Mouse (Mus musculus) hematopoietic multipotent progenitor cell, adult 10-12 weeks (in vitro differentiated cells): ENCODE results near the gene Olfr361. TPM values are rescaled to one million over a fixed set of nuclear protein-coding genes. Genes with fewer than 3 reads are reported as not detected.

Experiments
- polyA plus RNA-seq: library from polyadenylated mRNA; stranded (reverse); fragments of >175 nt; gene quantifications from 2 replicates; pipeline ENCODE4 v1.2.3, GENCODE M21; 2012; ENCODE audit warnings: low replicate concordance

Gene Olfr361
- polyA plus RNA-seq = not detected in 2 replicates

GRCm38 (mm10) chr2:37089190-37089589 is at the start of gene Olfr361:
Gene Olfr361, minus strand, starts transcription at chr2:37089290.

GRCm38 (mm10) chr2:37117810-37118209 is 28.7 kb upstream of the Olfr361 start, which contains the start of gene Olfr362:
Gene Olfr362, minus strand, starts transcription at chr2:37117910.

DNA sequence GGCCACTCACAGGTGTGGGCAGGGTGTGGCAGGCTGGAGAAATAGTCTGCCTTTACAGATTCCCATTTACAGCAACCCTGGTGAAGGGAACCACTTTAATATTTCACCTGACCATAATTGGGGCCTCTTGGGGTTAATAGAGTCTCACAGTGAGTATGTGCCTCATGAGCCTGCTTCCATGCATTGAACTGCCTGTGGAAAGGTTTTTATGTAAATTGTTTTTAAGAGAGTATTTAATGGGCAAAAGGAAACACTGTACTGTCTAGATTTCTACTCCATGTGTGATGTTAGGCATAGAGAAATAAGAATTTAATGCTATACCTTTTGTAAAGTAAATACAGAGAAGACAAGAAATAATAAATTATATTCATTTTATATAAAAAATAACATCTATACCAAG is 23.6 kb downstream of the Olfr361 start, which contains the start of gene Olfr360:
TSS of gene Olfr360 (plus strand) at position 301 of the 400 bp plus-strand sequence.

Other genes starting within 250 kb of the Olfr361 start
- gene Olfr350, start 243.0 kb downstream of the Olfr361 start, polyA plus RNA-seq = not detected in 2 replicates
- gene Olfr351, start 226.6 kb downstream of the Olfr361 start, polyA plus RNA-seq = not detected in 2 replicates
- gene Olfr352, start 220.8 kb downstream of the Olfr361 start, polyA plus RNA-seq = not detected in 2 replicates
- gene Olfr353, start 196.4 kb downstream of the Olfr361 start, polyA plus RNA-seq = not detected in 2 replicates
- not detected in 2 replicates for gene Olfr354, start 183.6 kb downstream of the Olfr361 start, polyA plus RNA-seq
- gene Olfr355, start 160.4 kb downstream of the Olfr361 start, polyA plus RNA-seq = not detected in 2 replicates
- gene Olfr356, start 152.2 kb downstream of the Olfr361 start, polyA plus RNA-seq = not detected in 2 replicates
- gene Olfr357, start 95.5 kb downstream of the Olfr361 start, polyA plus RNA-seq = not detected in 2 replicates
- not detected in 2 replicates for gene Olfr358, start 80.0 kb downstream of the Olfr361 start, polyA plus RNA-seq
- not detected in 2 replicates for gene Olfr360, start 23.5 kb downstream of the Olfr361 start, polyA plus RNA-seq
- not detected in 2 replicates for gene Olfr362, start 28.6 kb upstream of the Olfr361 start, polyA plus RNA-seq
- gene Olfr364-ps1, start 50.0 kb upstream of the Olfr361 start, polyA plus RNA-seq = not detected in 2 replicates
- not detected in 2 replicates for gene Olfr365, start 98.9 kb upstream of the Olfr361 start, polyA plus RNA-seq
- gene Olfr366, start 122.3 kb upstream of the Olfr361 start, polyA plus RNA-seq = not detected in 2 replicates
- not detected in 2 replicates for gene Olfr368, start 237.2 kb upstream of the Olfr361 start, polyA plus RNA-seq